Mouse (Mus musculus) kidney, adult 9 months (tissue): ENCODE data around the gene Kif1a.
A peak's percentile ranks its signal among the peaks of the same experiment; 100 is the strongest.
"Not testable (repeated sequence)": the region's sequence is repeated elsewhere in the genome, so short reads cannot be mapped to it uniquely, and the experiment has no call there.

Experiments
- DNase-seq: peaks from one replicate; pipeline ENCODE4 v3.0.0; 2022

The Kif1a gene

DNA sequence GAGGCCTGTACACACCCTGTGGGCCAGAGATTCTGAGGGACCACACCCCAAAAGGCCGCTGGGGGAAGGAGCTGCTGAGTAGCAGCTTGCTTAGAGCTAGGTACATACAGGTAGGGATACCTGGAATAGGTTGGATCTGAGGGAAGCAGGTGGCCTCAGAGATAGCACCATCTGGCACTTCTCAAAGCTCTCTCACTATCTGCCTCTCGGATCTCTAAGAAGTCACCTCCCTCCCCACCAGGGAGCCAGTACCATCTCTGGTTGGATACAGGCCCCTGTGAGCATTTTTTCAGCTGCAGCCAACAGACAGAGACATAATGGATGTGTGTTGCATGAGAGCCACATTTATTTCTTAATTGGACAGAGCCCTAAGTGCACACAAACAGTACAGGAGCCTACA lies 86.6 kb downstream of the Kif1a start:
- DNase-seq: no peak

DNA sequence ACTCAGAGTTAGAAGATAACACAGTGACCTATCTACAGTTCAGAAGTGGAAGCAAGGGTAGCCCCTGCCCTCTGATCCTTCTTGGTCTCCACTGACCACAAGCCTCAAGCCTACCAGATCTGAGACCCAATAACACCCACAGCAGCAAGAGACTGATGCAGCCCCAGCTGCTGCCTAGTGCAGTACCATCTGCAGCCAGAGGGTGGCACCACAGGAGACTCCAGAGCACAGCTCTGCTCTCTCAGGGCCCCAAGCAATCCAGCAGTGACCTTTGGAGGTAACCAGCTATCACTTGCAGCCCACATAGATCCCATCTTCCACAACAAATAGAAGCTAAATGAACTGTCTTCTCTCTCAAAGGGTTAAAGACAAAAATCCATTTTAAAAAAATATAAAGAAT lies 87.3 kb downstream of the Kif1a start:
- peak; percentile 65 for DNase-seq

DNA sequence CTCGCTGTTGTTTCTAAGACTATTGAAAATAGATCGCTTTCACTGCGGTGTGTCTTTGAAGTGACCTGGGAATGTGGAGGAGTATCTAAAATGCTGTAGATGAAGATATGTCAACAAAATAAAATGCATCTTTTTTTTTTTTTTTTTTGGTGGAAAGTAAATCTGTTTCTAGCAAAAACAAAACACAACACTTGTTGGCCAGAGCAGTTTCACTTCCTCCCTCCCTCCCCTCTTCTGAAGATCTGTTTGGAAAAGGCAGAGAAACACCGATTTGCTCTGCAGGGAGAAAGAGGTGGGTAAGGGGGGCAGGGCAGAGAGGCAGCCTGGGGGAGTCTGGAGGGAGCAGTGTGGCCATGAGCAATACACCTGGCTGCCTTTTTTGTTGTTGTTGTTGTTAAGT lies 88.4 kb downstream of the Kif1a start:
- DNase-seq: no peak

DNA sequence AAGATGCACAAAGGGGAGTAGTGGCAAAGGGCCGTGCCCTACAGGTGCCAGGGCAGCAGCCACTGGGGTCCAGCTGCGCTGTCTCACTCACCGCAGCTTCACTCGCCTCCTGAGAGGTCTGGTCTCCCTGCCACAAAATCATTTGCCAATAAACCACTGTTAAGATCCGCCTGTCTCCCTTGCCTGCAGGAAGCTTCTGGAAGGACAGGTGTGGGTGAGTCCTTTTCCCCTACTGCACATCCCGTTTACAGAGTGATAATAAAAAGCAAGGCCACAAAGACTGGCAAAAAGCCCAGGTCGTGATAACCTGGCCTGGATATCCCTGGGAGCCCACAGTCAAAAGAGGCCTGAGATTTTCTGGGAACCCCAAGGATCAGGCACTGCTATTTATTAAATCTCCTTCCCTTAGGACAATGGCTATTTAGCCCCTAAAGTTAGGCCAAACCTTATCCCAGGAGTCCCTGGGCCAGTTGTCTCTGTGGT lies 89.6 kb downstream of the Kif1a start:
- no peak for DNase-seq

DNA sequence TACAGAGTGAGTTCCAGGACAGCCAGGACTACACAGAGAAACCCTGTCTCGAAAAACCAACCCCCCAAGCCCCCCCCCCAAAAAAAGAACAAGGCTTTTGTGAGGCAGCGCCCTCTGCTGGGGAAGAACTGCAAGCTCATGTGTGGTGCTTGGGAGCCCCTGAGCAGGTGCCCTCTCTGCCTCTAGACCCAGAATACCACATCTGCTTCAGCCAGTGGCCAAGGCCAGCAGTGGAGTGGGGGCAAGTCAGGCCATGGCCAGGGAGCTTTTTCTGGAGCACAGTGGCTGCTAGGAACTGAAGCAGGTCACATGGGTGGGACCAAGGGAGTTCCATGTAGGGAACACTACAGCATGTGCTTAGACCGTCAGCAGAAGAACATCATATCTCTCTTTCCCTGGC lies 91.0 kb downstream of the Kif1a start:
- peak; percentile 19 for DNase-seq

DNA sequence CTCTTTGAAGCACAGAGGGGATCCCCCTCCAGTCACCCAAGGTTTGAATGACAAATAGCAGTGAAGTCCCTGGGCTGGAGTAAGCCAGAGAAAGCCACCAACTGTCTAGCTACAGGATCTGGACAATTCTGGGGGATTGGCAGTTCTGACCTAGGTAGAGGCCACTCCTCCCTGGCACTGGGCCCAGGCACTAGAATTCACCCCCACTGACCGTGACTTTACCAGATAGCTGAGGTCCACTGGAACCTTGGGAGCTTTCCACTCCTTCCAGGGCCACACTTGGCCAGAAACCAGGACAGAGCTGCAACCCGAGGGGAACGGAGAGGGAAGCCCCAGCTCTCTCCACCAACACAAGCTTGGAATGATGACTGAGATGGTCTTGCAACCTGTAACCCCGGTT lies 92.6 kb downstream of the Kif1a start:
- peak; percentile 32 for DNase-seq

DNA sequence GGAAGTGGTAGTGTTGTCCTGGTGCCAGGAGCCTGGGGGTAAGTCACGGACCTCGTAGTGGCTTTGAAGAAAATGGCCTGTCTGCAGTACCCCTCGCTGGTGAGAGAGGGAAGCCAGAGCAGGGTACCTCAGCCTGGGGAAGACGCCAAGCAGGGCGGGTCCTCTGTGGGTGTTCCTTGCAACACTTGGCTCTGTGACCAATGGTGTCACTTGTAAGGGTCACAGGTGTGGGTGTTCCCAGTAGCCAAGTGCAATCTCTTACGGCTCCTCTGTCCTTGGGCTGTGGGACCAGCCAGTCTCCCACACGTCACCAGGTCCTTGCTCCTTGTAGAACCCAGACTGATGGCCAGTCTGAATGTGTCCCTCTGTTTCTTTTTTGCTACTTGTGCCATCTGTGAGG lies 95.7 kb downstream of the Kif1a start, which contains the start of gene Aqp12:
Aqp12 (plus strand) TSS at position 274 of the 400 bp plus-strand sequence.
- no peak for DNase-seq

DNA sequence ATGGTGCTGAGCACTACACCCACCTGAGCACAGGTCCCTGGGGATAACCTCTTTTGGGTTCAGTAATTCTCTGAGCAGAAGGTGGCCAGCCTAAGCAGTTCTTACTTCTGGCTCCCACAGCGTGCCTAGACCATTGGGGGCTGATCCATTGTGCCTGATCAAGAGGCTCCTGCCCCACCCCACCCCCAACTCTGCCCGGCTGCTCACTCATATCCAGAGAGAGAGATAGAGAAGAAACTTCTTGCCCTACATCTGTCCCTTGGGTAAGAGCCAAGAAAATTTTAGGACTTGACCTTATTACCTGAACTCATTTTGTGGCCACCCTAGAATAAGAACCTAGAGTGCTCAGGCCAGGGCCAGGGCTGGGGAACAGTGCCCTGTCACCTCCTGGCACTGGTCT lies 108.9 kb downstream of the Kif1a start:
- DNase-seq: no peak

DNA sequence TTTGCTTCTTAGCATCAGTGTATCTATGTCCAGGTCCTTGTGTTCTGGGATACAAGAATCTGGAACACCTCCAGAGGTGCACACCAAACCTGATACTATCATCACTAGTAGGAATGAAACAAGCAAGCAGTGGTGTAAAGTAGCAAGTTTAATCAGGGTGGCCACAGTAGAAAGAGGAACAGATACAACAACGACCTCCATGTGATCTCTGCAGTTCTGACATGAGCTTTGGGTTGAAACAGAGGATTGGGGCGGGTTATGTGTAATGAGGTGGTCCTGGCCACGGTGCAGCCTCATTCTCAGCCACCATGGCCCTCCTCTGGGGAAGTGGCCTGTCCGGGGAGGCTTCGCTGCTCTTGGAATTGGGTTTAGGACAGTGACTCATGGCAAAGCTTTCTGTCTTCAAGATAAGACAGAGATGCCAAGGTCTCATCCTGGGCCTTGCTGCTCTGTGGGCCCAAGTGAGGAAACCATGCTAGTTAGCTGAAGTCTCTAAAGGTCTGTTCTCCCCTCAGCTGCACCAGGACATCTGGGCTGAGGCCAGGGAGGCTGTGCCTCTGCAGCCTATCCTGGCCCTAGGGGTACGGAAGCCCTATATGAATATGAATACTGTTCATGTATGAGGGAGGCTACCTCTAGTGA lies 109.4 kb downstream of the Kif1a start:
- no peak for DNase-seq

DNA sequence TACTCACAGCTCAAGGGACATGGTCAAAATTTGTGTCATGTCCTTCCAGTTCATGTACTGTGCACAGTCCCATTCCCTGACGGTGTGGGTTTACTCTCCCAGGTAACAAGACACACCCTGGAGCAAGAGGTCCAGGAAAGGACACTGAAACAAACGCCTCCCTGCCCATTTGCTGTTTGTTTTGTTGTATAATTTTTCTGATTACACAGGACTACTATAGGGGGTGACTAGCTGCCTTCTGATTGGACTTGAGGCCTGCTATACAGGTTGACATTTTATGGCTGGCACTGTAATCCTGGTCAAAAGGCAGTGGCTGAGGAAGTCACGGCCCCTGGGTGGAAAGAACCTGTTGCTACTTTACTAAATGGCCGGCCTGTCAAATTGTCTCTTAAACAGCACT lies 111.9 kb downstream of the Kif1a start:
- no peak for DNase-seq

DNA sequence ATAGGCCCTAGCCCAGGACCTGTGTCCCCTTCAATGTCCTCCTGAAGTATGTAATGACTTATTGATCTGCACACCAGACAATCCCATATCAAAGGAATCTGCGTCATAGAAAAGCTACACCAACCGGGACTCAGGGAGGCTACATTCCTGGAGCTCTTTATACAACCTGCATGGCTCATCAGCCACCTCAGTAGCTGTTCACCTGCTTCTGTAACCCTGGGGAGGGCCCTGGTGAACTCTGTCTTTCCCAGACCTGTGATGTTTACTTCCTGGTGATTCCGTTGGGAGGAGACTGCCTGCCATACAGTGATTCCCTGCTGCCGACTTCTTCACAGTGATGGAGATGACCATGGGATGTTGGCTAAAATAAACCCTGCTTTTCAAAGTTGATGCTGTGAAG lies 112.9 kb downstream of the Kif1a start:
- DNase-seq: no peak

DNA sequence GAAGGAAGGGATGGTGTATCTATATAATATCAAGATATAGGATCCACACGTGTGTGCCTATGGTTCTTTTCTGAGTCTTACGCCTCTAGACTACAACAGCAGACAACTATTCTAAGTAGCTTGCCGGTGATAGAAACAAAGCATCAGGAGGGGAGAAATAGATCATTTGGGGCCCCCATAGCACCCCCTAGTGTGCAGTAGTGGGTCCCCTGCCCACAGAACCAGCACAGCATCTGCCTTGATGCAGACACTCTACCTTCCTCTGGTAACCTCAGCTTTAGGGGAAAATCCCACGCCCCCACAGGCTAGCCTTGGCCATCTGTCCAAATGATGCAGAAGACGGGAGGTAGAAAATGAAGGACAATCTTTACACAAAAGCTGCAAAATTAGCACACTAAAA lies 116.8 kb downstream of the Kif1a start:
- DNase-seq: no peak

DNA sequence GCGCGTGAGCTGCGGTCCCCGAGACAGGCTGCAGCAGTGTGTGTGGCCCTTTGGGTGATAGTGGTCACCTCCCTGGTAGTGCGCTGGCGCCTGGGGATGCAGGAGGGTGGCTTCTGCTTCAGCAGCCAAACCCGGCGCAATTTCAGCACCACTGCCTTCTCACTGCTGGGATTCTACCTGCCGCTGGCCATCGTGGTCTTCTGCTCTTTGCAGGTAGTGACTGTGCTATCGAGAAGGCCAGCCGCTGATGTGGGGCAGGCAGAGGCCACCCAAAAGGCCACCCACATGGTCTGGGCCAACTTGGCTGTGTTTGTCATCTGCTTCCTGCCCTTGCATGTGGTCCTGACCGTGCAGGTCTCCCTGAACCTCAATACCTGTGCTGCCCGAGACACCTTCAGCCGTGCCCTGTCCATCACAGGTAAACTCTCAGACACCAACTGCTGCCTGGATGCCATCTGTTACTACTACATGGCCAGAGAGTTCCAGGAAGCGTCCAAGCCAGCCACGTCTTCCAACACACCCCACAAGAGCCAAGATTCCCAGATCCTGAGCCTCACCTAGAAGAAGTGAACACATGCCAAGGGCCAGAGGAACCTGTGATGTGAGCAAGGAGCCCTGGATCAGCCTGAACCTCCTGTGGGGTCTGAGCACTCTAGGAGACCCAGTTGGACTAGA lies 118.7 kb downstream of the Kif1a start:
- no peak for DNase-seq

DNA sequence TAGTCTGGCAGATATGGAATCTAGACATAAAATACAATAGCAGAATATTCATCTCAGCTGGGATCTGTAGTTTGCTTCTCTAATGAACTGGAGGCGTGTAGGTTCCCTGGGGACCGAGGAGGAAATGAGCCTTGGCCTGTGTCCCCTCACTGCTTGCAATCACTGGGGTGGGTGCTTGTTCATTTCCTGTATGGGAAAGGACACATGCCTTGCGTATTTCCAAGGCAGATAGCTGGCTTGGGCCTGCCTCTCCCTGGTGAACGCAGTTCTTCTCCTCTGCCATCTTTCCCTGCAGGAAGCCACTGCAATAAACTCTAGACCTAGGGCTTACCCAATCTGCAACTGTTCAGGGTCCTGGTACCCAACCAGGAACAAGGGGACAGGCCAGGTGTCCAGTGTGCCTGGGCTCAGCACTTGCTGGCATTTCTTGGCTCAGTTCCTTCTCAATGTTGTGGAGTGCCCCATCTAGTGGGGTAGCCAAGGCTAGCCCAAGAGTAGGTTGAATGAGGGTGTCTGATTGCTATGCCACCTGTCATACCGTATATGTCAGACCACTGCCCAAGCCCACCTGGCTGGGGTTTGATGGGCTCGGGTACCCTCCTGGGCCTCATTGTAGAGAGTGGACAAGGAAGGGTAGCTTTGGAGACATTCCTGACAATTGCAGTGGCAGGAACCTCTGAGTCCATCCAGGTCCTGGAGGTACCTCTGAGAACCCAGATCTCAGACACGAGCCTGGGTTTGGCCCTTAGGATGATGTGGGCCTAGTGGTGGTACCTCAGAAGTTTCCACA lies 120.5 kb downstream of the Kif1a start:
- peak; percentile 67 for DNase-seq

DNA sequence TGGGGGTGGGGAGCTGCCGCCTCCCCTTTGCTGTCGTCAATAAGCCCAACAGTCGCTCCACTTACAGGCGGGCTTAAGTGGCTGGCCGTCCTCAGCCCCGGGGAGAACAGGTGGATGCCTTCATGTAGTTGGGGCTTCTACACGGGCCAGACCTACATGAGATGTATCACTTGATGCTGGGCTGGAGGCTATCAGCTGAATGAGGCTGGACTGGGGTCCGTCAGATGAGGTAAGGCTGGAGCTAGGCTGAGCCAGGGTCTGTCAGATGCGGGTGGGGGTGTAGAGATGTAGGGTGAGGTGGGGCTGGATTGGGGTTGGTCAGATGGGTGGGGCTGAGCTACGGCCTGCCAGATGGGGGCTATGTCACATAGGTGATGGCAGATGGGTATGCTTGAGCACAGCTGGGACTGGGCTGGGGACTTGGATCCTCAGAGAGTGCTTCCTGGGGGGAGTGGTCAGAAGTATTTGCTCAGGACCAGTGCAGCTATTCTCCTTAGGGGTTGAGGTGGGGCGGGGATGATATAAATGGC lies 122.6 kb downstream of the Kif1a start:
- DNase-seq: no peak

DNA sequence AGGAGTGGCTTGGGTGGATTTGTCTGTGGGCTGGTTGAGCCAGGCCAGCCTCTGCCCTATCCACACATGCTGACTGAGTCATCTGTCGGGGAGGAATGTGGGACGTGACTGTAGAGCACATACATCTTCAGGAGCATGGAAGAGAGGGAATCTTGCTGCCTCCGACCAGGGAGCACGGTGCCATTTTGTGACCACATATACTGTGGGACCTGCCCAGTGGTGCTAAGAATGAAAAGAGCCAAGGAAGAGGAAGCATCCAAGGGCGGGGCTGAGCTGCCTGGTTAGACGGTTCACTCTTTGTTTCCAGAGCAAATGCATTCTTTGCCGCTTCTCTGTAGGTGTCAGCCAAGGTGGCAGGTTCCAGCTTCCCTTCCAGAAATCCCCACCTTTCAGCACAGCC lies 123.1 kb downstream of the Kif1a start:
- no peak for DNase-seq

DNA sequence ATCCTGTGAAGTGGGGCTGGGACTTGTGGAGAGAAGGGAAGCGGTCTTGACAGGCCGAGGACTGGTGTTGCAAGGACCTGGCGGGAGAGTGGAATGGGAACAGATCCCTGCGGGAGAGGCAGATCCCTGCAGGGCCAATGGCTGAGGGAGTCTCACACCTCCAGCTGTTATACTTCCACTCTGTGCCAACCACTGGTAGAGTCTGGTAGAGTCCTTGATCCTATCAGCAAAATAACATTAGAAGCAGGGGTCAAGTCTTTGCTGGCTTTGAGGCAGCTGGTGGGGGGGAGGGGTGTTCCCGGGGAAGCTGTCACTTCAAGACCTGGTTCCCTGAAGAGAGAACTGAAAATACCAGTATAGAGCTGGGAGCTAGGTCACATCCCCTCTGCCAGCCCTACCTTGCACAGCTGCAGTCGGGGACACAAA lies 125.6 kb downstream of the Kif1a start:
- peak; percentile 22 for DNase-seq

DNA sequence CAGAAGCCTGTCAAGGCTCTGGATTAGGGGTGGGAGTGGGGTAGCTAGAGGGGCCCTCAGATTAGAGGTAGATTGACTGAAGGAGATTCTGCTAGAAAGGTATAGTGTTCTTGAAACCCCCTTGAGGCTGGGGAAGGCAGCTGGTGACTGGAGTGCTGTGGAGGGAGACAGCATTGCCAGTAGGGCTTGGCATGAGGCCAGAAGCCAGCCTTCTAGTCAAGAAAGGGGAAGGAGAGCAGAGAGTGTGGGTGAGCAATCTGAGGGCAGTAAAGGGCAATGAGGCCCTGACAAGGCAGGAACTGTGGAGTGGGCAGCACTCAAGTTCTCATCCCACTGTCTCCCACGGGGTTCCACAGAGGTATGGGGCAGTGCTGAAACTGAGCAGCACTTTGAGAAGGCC lies 128.9 kb downstream of the Kif1a start:
- peak; percentile 26 for DNase-seq

DNA sequence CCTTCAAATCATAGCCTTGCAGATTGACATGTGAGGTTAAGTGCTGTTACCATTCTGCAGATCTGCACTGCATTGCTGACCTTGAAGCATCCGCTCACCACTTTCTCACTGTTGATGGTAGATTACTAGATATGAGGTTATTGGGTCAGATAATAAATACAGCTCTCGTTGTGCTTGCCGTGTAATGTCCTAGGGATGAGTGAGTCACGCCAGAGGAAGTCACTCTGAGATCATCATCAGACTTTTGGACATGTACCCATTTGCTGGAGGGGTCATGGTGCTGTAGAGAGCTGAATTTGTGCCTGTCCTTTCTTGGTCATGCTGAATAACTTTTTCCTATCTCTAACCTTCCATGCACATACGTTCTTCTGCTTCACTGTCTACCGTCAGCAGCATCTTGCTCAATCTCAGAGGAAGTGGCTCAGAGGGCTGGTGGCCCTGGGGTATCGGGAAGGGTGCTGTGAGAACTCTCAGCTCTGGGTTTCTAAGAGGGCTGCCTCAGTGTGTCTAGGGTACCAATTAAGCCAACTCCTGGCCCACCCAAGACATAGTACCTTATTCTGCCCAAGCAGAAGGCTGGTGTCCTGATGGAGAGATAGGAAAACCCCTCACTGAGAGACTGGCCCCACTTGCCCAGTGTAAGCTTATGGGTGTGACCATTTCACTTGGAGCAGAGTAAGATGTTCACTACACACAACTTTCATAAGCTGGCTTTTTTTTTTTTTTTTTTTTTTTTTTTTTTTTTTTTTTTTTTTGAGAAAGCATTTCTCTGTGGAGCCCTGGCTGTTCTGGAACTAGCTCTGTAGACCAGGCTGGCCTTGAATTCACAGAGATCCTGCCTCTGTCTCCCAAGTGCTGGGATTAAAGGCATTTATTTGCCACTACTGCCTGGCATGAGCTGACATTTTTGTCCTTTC lies 129.6 kb downstream of the Kif1a start:
- no peak for DNase-seq

DNA sequence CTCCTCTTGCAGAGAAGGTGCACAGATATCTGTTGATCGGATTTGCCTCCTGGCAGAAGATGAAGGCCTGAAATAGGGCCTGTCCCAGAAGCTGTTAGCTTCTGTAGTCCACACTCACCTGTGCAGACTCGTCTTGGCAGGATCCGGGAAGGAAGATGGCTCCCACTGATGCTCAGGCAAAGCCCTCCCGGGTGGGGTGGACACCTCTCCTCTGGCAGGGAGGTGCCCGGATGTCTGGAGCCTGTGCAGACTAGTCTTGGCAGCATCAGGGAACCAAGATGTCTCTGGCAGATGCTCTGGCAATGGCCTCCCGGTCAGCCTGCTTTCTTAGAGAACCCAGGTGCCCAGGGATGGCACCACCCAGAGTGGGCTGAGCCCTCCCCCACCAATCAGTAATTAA lies 131.0 kb downstream of the Kif1a start:
- not testable (repeated sequence) for DNase-seq
